Mouse (Mus musculus) kidney, adult 18-20 months (tissue): ENCODE measurements at regions not wholly inside any gene's neighbourhood (a gene's known extent, or its start where the extent isn't known, plus 50 kb on each side); places are given as distances from the start of the nearest gene placed in this dataset.
A peak's percentile ranks its signal among the peaks of the same experiment; 100 is the strongest.

Source experiments
- DNase-seq: peaks from one replicate; pipeline ENCODE4 v3.0.0; 2021

DNA sequence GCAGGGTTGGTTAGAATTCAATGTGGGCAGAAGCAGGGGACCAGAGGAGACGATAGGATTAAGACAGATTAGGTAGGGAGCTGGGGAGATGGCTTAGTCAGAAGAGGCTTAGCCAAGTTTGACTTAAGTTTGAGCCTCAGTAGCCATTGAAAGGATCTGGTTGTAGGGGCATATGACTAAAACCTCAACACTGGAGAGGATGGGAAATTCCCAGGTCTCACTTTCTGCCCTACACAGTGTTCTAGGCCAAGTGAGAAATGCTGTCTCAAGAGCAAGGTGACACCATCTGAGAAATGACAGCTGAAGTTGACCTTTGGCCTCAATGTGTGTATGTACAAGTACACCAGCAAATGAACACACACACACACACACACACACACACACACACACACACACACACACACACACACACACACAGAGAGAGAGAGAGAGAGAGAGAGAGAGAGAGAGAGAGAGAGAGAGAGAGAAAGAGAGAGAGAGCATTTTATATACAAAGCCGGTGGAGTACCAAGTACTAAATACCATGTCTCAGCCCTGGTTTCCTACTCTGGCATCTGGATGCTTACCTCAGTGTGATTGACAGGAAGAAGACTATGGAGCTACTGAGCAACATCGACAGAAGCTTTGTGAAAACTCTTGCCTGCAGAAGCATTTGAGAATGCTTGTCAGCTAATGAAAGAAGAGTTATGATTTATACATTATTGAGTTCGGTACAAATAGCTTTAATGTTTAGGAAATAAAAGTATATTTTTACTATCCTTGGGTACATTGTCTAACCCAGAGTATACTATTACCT is 85.3 kb upstream of the 4933412E24Rik start:
- DNase-seq: no peak

DNA sequence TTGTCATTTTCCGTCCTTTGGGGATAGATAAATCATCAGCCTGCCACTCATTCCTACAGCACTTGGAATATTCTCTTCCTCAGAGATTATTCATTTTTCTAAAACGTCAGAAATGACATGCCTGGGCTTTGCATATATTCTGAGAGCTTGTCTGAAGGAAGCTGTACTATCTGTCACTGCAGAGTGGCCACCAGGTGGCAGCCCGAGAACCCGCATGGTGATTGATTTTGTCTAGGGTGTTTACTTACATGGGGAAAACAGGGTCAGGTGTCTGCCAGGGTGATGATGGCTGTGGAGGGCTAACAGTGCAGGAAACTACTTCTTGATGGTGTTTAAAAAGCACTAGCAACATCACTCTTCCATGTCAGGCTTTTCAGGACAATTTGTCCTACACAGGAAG is 80.7 kb upstream of the 4933412E24Rik start:
- peak; percentile 62 for DNase-seq

GRCm38 (mm10) chr15:60096131-60096530 is 79.7 kb upstream of the 4933412E24Rik start:
- no peak for DNase-seq

DNA sequence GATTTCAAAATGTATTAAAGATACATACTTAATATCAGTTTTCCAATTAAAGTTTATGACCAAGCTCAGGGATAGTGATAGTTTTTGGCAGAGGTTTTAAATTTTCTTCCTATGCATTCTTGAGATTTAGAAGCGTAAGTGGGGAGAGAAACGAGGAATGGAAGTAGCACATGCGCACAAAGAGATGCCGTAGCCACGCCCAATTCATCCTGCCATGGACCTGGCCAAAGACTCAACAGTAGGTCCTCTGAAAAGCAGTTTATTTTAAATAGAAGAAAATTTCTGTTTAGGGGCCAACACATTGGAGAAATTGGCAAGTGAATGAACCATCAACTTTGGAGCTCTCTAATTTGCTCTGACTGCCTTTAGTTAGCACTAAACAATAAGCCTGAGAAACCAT is 73.5 kb upstream of the 4933412E24Rik start:
- DNase-seq: no peak

DNA sequence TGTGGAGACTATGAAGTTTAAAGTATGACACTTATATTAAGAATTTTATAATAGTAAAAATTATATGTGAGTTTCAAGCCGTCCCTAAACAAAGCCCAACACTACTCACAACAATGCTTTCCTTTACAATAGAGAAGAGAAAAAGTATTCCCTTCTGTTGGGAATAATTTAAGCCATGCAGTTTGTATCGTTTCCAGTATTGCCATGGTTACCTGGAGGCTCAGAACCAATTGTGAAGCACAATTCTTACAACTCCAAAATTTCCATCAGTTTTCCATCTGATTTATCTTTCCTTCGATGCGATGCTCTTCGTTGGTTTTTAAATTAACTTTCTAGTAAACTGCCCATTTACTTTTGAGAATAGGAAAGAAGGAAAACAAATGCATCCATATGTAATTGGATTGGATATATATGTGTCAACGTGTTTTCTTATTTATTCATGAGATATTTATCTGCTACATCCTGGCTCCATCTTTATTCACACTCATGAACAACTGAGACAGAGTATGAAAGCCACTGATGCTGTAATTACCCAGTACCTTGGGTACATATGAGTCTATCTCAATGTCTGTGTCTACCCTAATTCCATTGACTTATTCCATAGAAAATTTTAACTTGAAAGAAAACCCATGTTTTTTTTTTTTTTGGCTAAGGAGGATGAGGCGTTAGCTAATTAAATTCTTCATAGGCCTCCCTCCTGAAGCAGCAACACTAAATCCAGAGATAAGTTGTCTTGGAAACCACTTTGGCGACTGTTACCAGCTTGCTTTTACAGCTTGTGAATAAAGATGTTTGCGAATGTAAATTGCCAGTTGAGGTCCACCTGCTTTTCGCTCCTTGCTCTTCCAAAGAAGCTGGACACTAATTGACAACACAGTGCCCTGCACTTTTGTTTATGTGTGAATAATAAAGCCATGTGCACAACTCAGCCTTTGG is 72.8 kb upstream of the 4933412E24Rik start:
- no peak for DNase-seq
